Mouse (Mus musculus) lung, embryonic 16.5 days (tissue): ENCODE measurements around the gene Inf2. TPM values are rescaled to one million over a fixed set of nuclear protein-coding genes. Genes with fewer than 3 reads are reported as not detected.

Experiments
- ATAC-seq: fragments of 200-750 bp; cut with Nextera tagmentation; 2 replicates; pipeline ENCODE4 v1.8.0; 2017; ENCODE audit warnings: low read depth, mild to moderate bottlenecking, moderate library complexity
- H3K27ac ChIP-seq: fragments of 300-500 bp; sonication (generic); 2 replicates; pipeline ENCODE4 v1.5.1; 2014; ENCODE audit warnings: mild to moderate bottlenecking, control low read depth, low read length
- H3K27me3 ChIP-seq: fragments of 300-500 bp; sonication (generic); 2 replicates; pipeline ENCODE4 v1.6.1; 2014; ENCODE audit warnings: low read depth, low read length, mixed read lengths; ENCODE audit not compliant: control insufficient read depth, insufficient read depth
- H3K36me3 ChIP-seq: fragments of 300-500 bp; sonication (generic); 2 replicates; pipeline ENCODE4 v1.6.1; 2014; ENCODE audit warnings: low read length; ENCODE audit not compliant: control insufficient read depth, insufficient read depth
- H3K4me1 ChIP-seq: fragments of 300-500 bp; sonication (generic); replicated peaks from 2 replicates; pipeline ENCODE4 v1.6.1; 2014; ENCODE audit warnings: low read length, mixed read lengths; ENCODE audit not compliant: control insufficient read depth, insufficient read depth
- H3K4me2 ChIP-seq: fragments of 300-500 bp; sonication (generic); 2 replicates; pipeline ENCODE4 v1.6.1; 2014; ENCODE audit warnings: low read depth, low read length, control low read depth
- H3K4me3 ChIP-seq: fragments of 300-500 bp; sonication (generic); 2 replicates; pipeline ENCODE4 v1.5.1; 2014; ENCODE audit warnings: mild to moderate bottlenecking, low read length, control low read depth
- H3K9ac ChIP-seq: fragments of 300-500 bp; sonication (generic); 2 replicates; pipeline ENCODE4 v1.6.1; 2014; ENCODE audit warnings: low read length, control low read depth
- H3K9me3 ChIP-seq: fragments of 300-500 bp; sonication (generic); 2 replicates; pipeline ENCODE4 v1.6.1; 2016; ENCODE audit warnings: low read length; ENCODE audit not compliant: control insufficient read depth
- WGBS: fragments of 180-500 bp; shearing (Covaris S2); extraction: QIAGEN DNeasy Blood & Tissue Kit; methylation state at CpG from one replicate; pipeline ENCODE4 v1.1.7; 2014; 5-methylcytosine and 5-hydroxymethylcytosine counted together
- polyA plus RNA-seq: library from polyadenylated mRNA; unstranded; fragments of >200 nt; fragmentation: Nextera tagmentation; extraction: Ambion mirVana; gene quantifications from 2 replicates; pipeline ENCODE4 v1.2.1, GENCODE M21; 2015

The Inf2 gene
- polyA plus RNA-seq, 1 experiment from 2014 or later = 3.5 TPM

GRCm38 (mm10) chr12:112653157-112653824 is 64.7 kb downstream of the Inf2 start:
- H3K4me3 ChIP-seq = no peak overlapping the region
- peaks cover 59% of the 10 kb centered on the region for H3K36me3 ChIP-seq
- 0 out of 2 replicates have a peak, but pooled peaks cover 4% of the 10 kb centered on the region for H3K4me1 ChIP-seq
- no peak overlapping the region for H3K27ac ChIP-seq
- no peaks in the 10 kb centered on the region for H3K9me3 ChIP-seq
- H3K4me2 ChIP-seq = no peak overlapping the region
- WGBS = 42% methylated on average over 7 of the region's 7 CpGs
- H3K27me3 ChIP-seq = no peaks in the 10 kb centered on the region
- peak; percentile 44 for ATAC-seq
- no peak overlapping the region for H3K9ac ChIP-seq

GRCm38 (mm10) chr12:112654076-112654475 is 65.5 kb downstream of the Inf2 start:
- no peak overlapping the region for H3K27ac ChIP-seq
- H3K4me2 ChIP-seq = no peak overlapping the region
- 93% methylated on average over 5 of the region's 5 CpGs for WGBS
- H3K4me3 ChIP-seq = no peak overlapping the region
- no peaks in the 10 kb centered on the region for H3K9me3 ChIP-seq
- no peak overlapping the region for H3K9ac ChIP-seq
- peaks cover 67% of the 10 kb centered on the region for H3K36me3 ChIP-seq
- 0 out of 2 replicates have a peak, but pooled peaks cover 4% of the 10 kb centered on the region for H3K4me1 ChIP-seq
- H3K27me3 ChIP-seq = no peaks in the 10 kb centered on the region
- no peak for ATAC-seq

GRCm38 (mm10) chr12:112658619-112659018 is 70.0 kb downstream of the Inf2 start:
- Histone ChIP-seq H3K4me1 (peaks cover 42% of the 10 kb centered on the region), H3K4me2 (no peak overlapping the region), H3K27ac (no peak overlapping the region), H3K27me3 (no peaks in the 10 kb centered on the region), H3K9me3 (no peaks in the 10 kb centered on the region), H3K4me3 (no peak overlapping the region), H3K36me3 (peaks cover 56% of the 10 kb centered on the region), H3K9ac (no peak overlapping the region)
- no peak for ATAC-seq
- 71% methylated on average over 7 of the region's 7 CpGs for WGBS

- Histone ChIP-seq H3K4me2 (no peak overlapping the region), H3K4me1 (peaks cover 47% of the 10 kb centered on the region), H3K9me3 (no peaks in the 10 kb centered on the region), H3K27ac (no peak overlapping the region), H3K36me3 (peaks cover 53% of the 10 kb centered on the region), H3K27me3 (no peaks in the 10 kb centered on the region), H3K4me3 (no peak overlapping the region), H3K9ac (no peak overlapping the region)
- ATAC-seq = no peak
- WGBS = 71% methylated on average over 6 of the region's 6 CpGs
Observed at GRCm38 (mm10) chr12:112659109-112659508, 70.5 kb downstream of the Inf2 start.

- Histone ChIP-seq H3K9me3 (no peaks in the 10 kb centered on the region), H3K4me1 (peaks cover 62% of the 10 kb centered on the region), H3K4me2 (peak overlapping the region; percentile 40), H3K36me3 (peaks cover 37% of the 10 kb centered on the region), H3K27me3 (no peaks in the 10 kb centered on the region), H3K4me3 (no peak overlapping the region; the same call in 1 of the 2 replicates), H3K9ac (peak overlapping the region; percentile 36), H3K27ac (peak overlapping the region; percentile 95)
- peak; percentile 84 for ATAC-seq
- WGBS = 13% methylated on average over 5 of the region's 5 CpGs
Observed at GRCm38 (mm10) chr12:112660576-112661326, 72.2 kb downstream of the Inf2 start.

GRCm38 (mm10) chr12:112661327-112661605 is 72.7 kb downstream of the Inf2 start:
- Histone ChIP-seq H3K4me3 (no peak overlapping the region; the same call in 1 of the 2 replicates), H3K4me1 (peaks cover 68% of the 10 kb centered on the region), H3K27ac (peak overlapping the region; percentile 95), H3K36me3 (peaks cover 32% of the 10 kb centered on the region), H3K9ac (peak overlapping the region; percentile 36), H3K27me3 (no peaks in the 10 kb centered on the region), H3K9me3 (no peaks in the 10 kb centered on the region), H3K4me2 (peak overlapping the region; percentile 40; the same call in 1 of the 2 replicates)
- ATAC-seq = no peak
- WGBS = 47% methylated on average over 3 of the region's 3 CpGs

- Histone ChIP-seq H3K9me3 (no peaks in the 10 kb centered on the region), H3K27ac (peak overlapping the region; percentile 95), H3K27me3 (no peaks in the 10 kb centered on the region), H3K4me2 (no peak overlapping the region), H3K4me1 (peaks cover 73% of the 10 kb centered on the region), H3K4me3 (no peak overlapping the region), H3K36me3 (peaks cover 26% of the 10 kb centered on the region), H3K9ac (0 out of 2 replicates have a peak overlapping the region, but pooled peaks have one; percentile 21)
- 50% methylated on average over 9 of the region's 9 CpGs for WGBS
- no peak for ATAC-seq
Observed at GRCm38 (mm10) chr12:112661851-112662250, 73.3 kb downstream of the Inf2 start.

GRCm38 (mm10) chr12:112663303-112663702 is 74.7 kb downstream of the Inf2 start:
- ATAC-seq = no peak
- Histone ChIP-seq H3K27me3 (no peaks in the 10 kb centered on the region), H3K4me1 (peaks cover 86% of the 10 kb centered on the region), H3K27ac (peak overlapping the region; percentile 93), H3K9ac (0 out of 2 replicates have a peak overlapping the region, but pooled peaks have one; percentile 0), H3K4me3 (no peak overlapping the region), H3K4me2 (no peak overlapping the region), H3K36me3 (peaks cover 12% of the 10 kb centered on the region), H3K9me3 (no peaks in the 10 kb centered on the region)
- 62% methylated on average over 11 of the region's 11 CpGs for WGBS

- 75% methylated on average over 12 of the region's 12 CpGs for WGBS
- H3K9ac ChIP-seq = 0 out of 2 replicates have a peak overlapping the region, but pooled peaks have one; percentile 17
- ATAC-seq = no peak
- H3K4me1 ChIP-seq = peaks cover 87% of the 10 kb centered on the region
- H3K27me3 ChIP-seq = no peaks in the 10 kb centered on the region
- no peak overlapping the region for H3K4me3 ChIP-seq
- peaks cover 10% of the 10 kb centered on the region for H3K36me3 ChIP-seq
- H3K9me3 ChIP-seq = no peaks in the 10 kb centered on the region
- peak overlapping the region; percentile 93 for H3K27ac ChIP-seq
- H3K4me2 ChIP-seq = no peak overlapping the region
Observed at GRCm38 (mm10) chr12:112663716-112664115, 75.1 kb downstream of the Inf2 start.
